Mouse (Mus musculus): ENCODE data around the gene Zcchc7. TPM values are rescaled to one million over a fixed set of nuclear protein-coding genes. Genes with fewer than 3 reads are reported as not detected.

Gene Zcchc7
- polyA plus RNA-seq, 1 experiment from 2014 or later, result 34.6 TPM

DNA sequence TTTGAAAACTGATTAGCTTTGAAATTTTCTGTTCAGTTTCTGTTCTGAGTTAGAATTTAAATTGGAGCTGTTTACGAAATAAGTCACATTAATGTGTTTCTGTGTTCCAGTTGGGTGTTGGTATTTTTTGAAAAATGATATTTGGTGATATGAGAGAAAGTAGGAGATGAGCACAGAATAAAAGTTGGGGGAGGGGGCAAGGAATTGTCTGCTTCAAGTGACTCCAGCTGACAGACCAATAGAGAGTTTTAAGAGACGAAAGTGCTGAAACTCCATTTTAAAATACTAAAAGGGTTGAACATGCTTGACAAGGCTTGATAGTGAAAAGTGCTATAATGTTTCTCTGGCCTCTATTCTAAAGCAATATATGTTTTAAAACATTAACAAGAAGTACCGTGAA lies 21.4 kb downstream of the Zcchc7 start:
- ATAC-seq (ENCODE audit: low FRiP score), result no peak
- 75% methylated on average over 3 of the region's 3 CpGs for WGBS
- Histone ChIP-seq H3K27ac (no peak overlapping the region), H3K9me3 (replicated peaks) (no peaks in the 10 kb centered on the region), H3K4me1 (peaks cover 2% of the 10 kb centered on the region; the same call in 1 of the 2 replicates), H3K27me3 (no peaks in the 10 kb centered on the region), H3K4me3 (no peak overlapping the region), H3K4me2 (replicated peaks) (no peak overlapping the region), H3K9ac (no peak overlapping the region), H3K36me3 (no peaks in the 10 kb centered on the region)

DNA sequence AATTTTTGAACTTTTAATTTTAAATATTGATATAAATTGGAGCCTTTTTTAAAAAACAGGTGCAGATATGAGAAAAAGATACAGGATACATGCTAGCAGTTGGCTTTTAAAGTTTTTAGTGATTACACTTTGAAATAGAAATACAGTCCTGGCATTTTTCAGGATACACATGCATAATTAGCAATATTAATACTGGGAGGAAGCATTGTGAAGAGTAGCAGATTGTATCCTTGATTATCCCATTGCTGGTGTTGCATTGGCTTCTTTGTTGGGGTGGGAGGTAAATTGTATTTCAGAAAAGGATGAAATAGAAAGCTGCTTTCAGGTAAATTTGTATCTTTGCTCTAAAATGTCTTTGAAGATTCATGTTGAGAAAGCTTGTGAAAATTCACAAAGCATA lies 22.0 kb downstream of the Zcchc7 start:
- H3K4me2 ChIP-seq (replicated peaks), result no peak overlapping the region
- ATAC-seq (ENCODE audit: low FRiP score), result no peak
- peaks cover 2% of the 10 kb centered on the region; the same call in 1 of the 2 replicates for H3K4me1 ChIP-seq
- no peak overlapping the region for H3K9ac ChIP-seq
- H3K27ac ChIP-seq, result no peak overlapping the region
- no peaks in the 10 kb centered on the region for H3K27me3 ChIP-seq
- no peaks in the 10 kb centered on the region for H3K36me3 ChIP-seq
- no peaks in the 10 kb centered on the region for H3K9me3 ChIP-seq (replicated peaks)
- H3K4me3 ChIP-seq, result no peak overlapping the region

DNA sequence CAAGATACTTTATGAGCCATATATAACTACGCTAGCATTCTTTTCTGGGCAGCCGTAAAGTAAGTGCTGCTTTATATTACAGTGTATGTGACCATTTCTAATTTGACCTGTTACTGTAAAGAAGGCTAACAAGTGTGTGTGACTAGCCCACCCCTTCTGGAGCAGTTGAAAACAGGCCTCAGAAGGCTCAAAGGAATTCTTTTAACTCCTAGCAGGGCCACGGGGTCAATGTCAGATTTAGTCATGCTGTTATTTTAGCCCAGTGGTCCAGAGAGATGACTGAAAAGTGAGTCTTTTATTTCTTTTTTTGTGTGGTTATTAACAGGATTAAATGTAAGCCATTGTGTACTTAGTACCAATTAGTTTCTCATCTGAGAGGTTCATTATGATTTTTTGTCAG lies 22.6 kb downstream of the Zcchc7 start:
- 43% methylated on average over 3 of the region's 3 CpGs for WGBS
- Histone ChIP-seq H3K27me3 (no peaks in the 10 kb centered on the region), H3K4me3 (no peak overlapping the region), H3K9me3 (replicated peaks) (no peaks in the 10 kb centered on the region), H3K4me2 (replicated peaks) (no peak overlapping the region), H3K4me1 (peaks cover 3% of the 10 kb centered on the region; the same call in 1 of the 2 replicates), H3K27ac (no peak overlapping the region), H3K9ac (no peak overlapping the region), H3K36me3 (no peaks in the 10 kb centered on the region)
- no peak for ATAC-seq (ENCODE audit: low FRiP score)

DNA sequence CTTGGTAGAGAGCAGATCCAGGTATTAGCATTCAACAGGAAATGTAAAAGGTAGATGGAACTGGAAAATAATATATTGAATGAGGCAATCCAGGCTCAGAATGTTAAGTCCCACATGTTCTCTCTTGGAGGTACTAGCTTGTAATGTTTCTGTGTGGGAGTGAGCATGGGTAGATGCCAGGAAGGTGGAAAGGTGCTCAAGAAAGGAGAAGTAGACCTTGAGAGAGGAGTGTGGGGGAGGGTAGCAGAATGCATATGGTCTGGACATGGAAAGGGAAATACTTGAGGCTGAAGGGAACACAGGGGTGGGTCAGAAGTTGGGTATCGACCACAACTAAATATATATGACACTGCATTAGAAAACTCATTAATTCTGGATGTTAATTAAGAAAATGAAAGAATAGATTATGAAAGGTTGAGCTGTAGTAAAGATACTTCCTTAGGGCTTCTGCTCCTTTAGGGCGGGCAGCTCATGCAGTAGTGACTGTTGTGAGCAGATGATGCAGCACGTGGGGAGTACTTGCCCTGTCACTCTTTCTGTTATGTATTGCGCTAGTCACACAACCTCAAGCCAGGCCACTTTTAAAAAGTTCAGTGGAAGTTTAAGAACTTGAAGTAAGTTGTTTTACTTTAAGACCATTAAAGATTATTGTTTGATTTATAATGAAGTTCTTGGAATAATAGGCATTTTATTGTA lies 24.9 kb downstream of the Zcchc7 start:
- Histone ChIP-seq H3K27ac (no peak overlapping the region), H3K4me1 (peaks cover 6% of the 10 kb centered on the region; the same call in 1 of the 2 replicates), H3K27me3 (no peaks in the 10 kb centered on the region), H3K9ac (no peak overlapping the region), H3K36me3 (no peaks in the 10 kb centered on the region), H3K4me3 (no peak overlapping the region), H3K4me2 (replicated peaks) (no peak overlapping the region), H3K9me3 (replicated peaks) (no peaks in the 10 kb centered on the region)
- no peak for ATAC-seq (ENCODE audit: low FRiP score)
- 62% methylated on average over 4 of the region's 4 CpGs for WGBS

DNA sequence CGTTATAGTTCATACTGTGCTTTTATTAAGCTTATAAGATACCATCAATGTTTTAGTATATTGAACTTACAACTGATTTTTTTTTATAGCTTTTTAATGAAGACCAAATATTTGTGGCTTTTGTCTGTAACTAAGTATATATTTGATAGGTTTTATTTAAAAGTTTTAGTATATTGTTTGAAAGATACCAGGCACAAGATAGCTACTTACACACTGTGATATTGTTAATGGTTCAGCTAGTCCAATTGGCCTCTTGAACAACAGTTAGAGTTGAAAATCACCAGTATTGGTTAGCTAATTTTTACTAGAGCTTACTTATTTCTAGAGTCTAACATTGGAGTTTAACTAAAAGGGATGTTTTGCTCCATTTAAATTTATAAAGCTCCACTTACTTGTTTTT lies 25.8 kb downstream of the Zcchc7 start:
- Histone ChIP-seq H3K27me3 (no peaks in the 10 kb centered on the region), H3K36me3 (no peaks in the 10 kb centered on the region), H3K4me2 (replicated peaks) (no peak overlapping the region), H3K27ac (no peak overlapping the region), H3K9me3 (replicated peaks) (no peaks in the 10 kb centered on the region), H3K4me3 (no peak overlapping the region), H3K9ac (no peak overlapping the region), H3K4me1 (peaks cover 6% of the 10 kb centered on the region; the same call in 1 of the 2 replicates)
- no peak for ATAC-seq (ENCODE audit: low FRiP score)
- WGBS, result 74% methylated on average over 1 of the region's 1 CpGs

DNA sequence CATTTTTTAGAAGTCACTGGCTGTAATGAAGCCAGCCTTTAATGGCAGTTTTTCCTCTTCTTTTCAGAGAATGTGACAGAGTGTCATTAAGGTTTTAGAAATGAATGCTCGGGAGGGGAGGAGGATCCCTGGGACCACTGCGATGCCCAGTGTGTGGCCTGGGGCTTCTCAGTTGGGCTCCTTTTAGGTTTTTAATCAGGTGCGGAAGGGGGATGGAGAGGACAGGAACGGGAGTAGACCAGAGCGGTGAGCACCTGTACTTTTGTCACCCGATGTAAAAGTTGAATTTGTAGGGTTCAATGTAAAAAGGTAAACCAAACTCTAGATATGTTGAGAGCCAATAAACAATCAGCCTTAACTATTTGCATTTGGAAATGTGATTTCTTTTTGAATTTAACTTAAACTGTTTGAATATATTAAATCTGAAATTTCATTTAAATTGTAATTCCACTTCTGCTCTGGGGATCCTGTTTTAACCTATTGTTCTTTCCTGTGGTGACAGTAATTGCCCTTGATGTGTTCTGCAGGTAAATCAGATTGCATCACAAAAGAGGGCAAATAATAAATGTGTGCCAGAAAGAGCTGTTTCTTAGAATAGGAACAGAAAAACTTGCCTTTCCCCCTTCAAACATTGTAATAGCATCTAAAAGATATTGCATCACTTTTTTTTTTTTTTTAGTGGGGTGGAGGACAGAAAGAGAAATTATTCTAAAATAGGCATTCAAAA lies 28.1 kb downstream of the Zcchc7 start:
- 20% methylated on average over 6 of the region's 6 CpGs for WGBS
- H3K9ac ChIP-seq, result no peak overlapping the region
- H3K27me3 ChIP-seq, result no peaks in the 10 kb centered on the region
- H3K27ac ChIP-seq, result no peak overlapping the region
- no peaks in the 10 kb centered on the region for H3K36me3 ChIP-seq
- H3K4me3 ChIP-seq, result no peak overlapping the region
- peaks cover 4% of the 10 kb centered on the region; the same call in 1 of the 2 replicates for H3K4me1 ChIP-seq
- no peak for ATAC-seq (ENCODE audit: low FRiP score)
- H3K4me2 ChIP-seq (replicated peaks), result no peak overlapping the region
- H3K9me3 ChIP-seq (replicated peaks), result no peaks in the 10 kb centered on the region

DNA sequence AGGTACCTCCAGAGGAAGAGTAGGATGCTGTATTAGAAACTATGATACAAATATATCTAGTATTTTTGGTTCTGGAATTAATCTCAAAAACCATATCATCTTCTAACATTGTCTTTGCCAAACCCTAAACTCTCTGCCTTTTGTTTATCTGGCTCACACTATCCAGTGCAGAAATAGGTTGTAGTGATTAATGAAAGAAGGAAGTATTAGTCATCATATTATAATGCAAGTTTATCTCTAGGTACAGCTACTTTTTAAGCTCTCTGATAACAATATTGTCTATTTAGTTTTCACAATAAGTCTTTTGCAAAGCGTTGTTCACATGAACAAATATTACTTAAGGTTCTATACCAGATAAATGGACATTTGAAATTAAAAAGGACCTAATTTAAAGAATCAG lies 57.2 kb downstream of the Zcchc7 start:
- Histone ChIP-seq H3K36me3 (no peaks in the 10 kb centered on the region), H3K4me3 (no peak overlapping the region), H3K4me1 (peaks cover 4% of the 10 kb centered on the region; the same call in 1 of the 2 replicates), H3K4me2 (replicated peaks) (no peak overlapping the region), H3K9me3 (replicated peaks) (no peaks in the 10 kb centered on the region), H3K9ac (no peak overlapping the region), H3K27ac (no peak overlapping the region), H3K27me3 (no peaks in the 10 kb centered on the region)
- 95% methylated on average over 1 of the region's 1 CpGs for WGBS
- ATAC-seq (ENCODE audit: low FRiP score), result no peak

DNA sequence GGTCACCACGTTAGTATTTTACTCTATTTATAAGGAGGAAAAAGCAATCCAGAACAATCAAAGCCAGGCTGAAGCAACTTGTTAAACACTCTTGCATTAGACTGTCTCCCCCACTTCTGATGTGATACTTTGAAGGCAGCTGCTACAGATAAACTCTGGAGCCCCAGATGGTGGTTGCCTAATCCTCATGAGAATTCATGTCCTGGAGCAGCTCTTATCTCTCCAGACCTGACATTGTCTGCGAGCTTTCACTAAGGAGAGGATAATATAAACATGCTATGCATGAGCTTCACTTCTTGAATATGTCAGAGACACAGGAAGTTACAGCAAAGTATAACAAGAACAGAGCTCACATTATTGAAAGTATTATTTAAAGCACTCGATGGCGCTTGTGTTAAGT lies 58.1 kb downstream of the Zcchc7 start:
- Histone ChIP-seq H3K27me3 (no peaks in the 10 kb centered on the region), H3K4me2 (replicated peaks) (no peak overlapping the region), H3K9me3 (replicated peaks) (no peaks in the 10 kb centered on the region), H3K9ac (no peak overlapping the region), H3K4me3 (no peak overlapping the region), H3K27ac (no peak overlapping the region), H3K36me3 (no peaks in the 10 kb centered on the region), H3K4me1 (peaks cover 2% of the 10 kb centered on the region; the same call in 1 of the 2 replicates)
- no peak for ATAC-seq (ENCODE audit: low FRiP score)
- 69% methylated on average over 4 of the region's 4 CpGs for WGBS

DNA sequence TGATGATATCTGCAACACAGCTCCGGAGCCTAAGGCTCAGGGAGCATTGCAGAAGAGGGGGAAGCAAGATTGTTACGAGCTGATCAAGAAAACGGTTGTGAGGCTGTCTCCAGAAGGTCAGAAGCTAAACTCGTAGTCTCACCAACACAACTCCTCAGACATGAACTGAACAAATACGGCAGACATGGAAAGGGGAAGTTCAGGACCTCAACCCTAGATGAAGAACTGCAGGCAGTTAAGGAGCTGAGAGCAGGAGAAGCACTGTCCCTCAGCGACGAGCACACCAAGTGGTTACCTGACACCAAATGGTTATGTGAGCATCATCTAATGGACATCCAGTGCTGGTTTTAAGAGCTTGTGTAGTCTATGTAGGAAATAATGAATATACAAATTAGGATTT lies 60.9 kb downstream of the Zcchc7 start:
- no peaks in the 10 kb centered on the region for H3K9me3 ChIP-seq (replicated peaks)
- H3K27me3 ChIP-seq, result no peaks in the 10 kb centered on the region
- no peaks in the 10 kb centered on the region for H3K36me3 ChIP-seq
- peaks cover 2% of the 10 kb centered on the region; the same call in 1 of the 2 replicates for H3K4me1 ChIP-seq
- no peak for ATAC-seq (ENCODE audit: low FRiP score)
- H3K4me3 ChIP-seq, result no peak overlapping the region
- no peak overlapping the region for H3K27ac ChIP-seq
- H3K9ac ChIP-seq, result no peak overlapping the region
- 82% methylated on average over 7 of the region's 7 CpGs for WGBS
- no peak overlapping the region for H3K4me2 ChIP-seq (replicated peaks)

DNA sequence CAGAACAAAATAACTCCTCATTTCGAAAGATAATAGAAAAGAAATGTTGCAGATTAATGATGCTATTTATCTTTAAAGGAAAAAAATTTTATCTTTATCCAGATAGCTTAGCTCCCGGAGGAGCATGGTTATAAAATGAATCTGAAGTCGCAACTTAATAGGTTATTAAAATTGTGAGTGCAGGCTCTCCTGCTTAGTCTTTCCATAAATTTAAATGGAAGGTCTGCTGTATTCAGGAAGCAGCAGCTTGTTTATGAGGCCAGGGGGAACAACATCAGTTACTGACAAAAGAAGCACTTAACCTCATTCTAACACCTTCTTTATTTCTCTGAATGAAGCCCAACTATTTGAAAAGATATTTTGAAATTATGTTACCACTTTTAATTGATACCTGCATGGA lies 74.9 kb downstream of the Zcchc7 start:
- no peak overlapping the region for H3K27ac ChIP-seq
- no peak for ATAC-seq (ENCODE audit: low FRiP score)

DNA sequence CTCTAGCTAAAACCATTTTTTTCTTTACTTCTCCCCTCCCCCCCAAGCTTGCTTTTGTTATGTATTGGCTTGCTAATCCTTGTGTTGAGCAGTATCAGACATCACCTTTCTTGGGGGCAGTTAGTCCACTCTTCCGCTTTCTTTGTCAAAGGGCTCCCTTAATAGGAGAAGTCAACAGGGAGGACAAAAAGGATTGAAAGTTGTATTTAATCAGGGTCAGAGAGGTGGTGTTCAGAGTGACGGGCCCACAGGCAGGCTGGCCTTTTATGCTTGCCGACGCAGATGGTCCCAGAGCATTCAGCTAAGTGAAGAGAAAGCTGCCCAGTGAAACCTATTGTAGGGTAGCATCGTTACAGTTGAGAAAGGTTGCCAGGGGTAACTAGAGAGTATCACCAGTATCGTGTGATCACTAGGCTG lies 96.2 kb downstream of the Zcchc7 start:
- no peak overlapping the region for H3K4me3 ChIP-seq
- peak overlapping the region; percentile 14; the same call in 1 of the 2 replicates for H3K27ac ChIP-seq
- 13% methylated on average over 6 of the region's 6 CpGs for WGBS
- no peak overlapping the region for H3K4me2 ChIP-seq (replicated peaks)
- H3K4me1 ChIP-seq, result peaks cover 5% of the 10 kb centered on the region
- peak; percentile 95 for ATAC-seq (ENCODE audit: low FRiP score)
- H3K36me3 ChIP-seq, result no peaks in the 10 kb centered on the region
- no peak overlapping the region for H3K9ac ChIP-seq
- peaks cover 17% of the 10 kb centered on the region; the same call in 1 of the 2 replicates for H3K27me3 ChIP-seq
- no peaks in the 10 kb centered on the region for H3K9me3 ChIP-seq (replicated peaks)

More for the DNA sequence above, 74.9 kb downstream of the Zcchc7 start:
- Histone ChIP-seq H3K4me3 (no peak overlapping the region), H3K4me2 (replicated peaks) (no peak overlapping the region), H3K27me3 (no peaks in the 10 kb centered on the region), H3K36me3 (no peaks in the 10 kb centered on the region), H3K9ac (no peak overlapping the region), H3K9me3 (replicated peaks) (no peaks in the 10 kb centered on the region), H3K4me1 (no peaks in the 10 kb centered on the region)
- 72% methylated on average over 3 of the region's 3 CpGs for WGBS

DNA sequence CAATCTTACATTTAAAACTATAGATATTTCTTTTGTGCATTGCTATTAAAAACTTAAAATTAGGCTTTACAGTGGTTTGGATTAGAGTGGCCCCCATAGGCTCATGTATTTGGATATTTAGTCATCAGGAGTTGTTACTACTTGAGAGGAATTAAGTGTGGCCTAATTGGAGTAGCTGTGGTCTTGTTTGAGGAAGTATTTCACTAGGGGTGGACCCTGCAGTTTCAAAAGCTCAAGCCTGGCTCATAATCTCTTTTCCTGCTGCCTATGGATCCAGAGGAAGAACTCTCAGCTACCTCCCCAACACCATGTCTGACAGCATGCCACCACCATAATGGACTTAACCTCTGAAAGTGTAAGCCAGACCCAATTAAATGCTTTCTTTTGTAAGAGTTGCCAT lies 115.9 kb downstream of the Zcchc7 start:
- no peaks in the 10 kb centered on the region for H3K27me3 ChIP-seq
- H3K36me3 ChIP-seq, result no peaks in the 10 kb centered on the region
- no peak overlapping the region for H3K27ac ChIP-seq
- no peaks in the 10 kb centered on the region for H3K4me1 ChIP-seq
- no peak overlapping the region for H3K4me3 ChIP-seq
- no peak for ATAC-seq (ENCODE audit: low FRiP score)
- no peaks in the 10 kb centered on the region for H3K9me3 ChIP-seq (replicated peaks)
- no peak overlapping the region for H3K4me2 ChIP-seq (replicated peaks)
- no peak overlapping the region for H3K9ac ChIP-seq

DNA sequence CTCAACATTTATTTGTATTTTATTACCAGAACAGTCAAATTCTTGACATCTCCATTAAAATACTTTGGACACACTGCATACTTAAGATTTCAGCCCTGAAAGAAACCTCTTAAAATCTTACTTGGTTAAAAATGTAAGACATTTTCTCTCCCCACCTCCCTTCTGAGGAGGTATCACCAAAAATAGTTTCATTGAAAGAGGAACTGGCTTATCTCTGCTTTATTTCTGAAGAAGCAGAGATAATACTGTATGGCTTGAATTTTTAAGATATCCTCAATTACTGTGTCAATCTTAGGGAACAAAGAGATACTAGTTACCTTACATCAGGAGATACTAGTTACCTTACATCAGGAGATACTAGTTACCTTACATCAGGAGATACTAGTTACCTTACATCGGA lies 116.4 kb downstream of the Zcchc7 start:
- no peak overlapping the region for H3K27ac ChIP-seq
- H3K9ac ChIP-seq, result no peak overlapping the region
- no peaks in the 10 kb centered on the region for H3K36me3 ChIP-seq
- no peak for ATAC-seq (ENCODE audit: low FRiP score)
- no peak overlapping the region for H3K4me2 ChIP-seq (replicated peaks)
- no peak overlapping the region for H3K4me3 ChIP-seq
- 93% methylated on average over 1 of the region's 1 CpGs for WGBS
- H3K4me1 ChIP-seq, result no peaks in the 10 kb centered on the region
- no peaks in the 10 kb centered on the region for H3K9me3 ChIP-seq (replicated peaks)
- H3K27me3 ChIP-seq, result no peaks in the 10 kb centered on the region
